Mouse (Mus musculus) spleen, postnatal 10 days (tissue): Measurements from ENCODE around the gene Slc6a17.

Experiments used
- DNase-seq, 2 experiments: peaks; one replicate each; pipeline ENCODE4 v3.0.0; 2021 to 2022; ENCODE audit warnings: low spot score in 2 of 2

Gene Slc6a17

GRCm38 (mm10) chr3:107524547-107524946 is 6.7 kb upstream of the Slc6a17 start:
- no peak for DNase-seq

GRCm38 (mm10) chr3:107520931-107521330 is 3.1 kb upstream of the Slc6a17 start:
- DNase-seq = no peak

- no peak for DNase-seq
Measured at GRCm38 (mm10) chr3:107516776-107517630, 815 bp downstream of the Slc6a17 start.

GRCm38 (mm10) chr3:107515989-107516388 is 1.8 kb downstream of the Slc6a17 start:
- DNase-seq = no peak

GRCm38 (mm10) chr3:107511416-107511815 is 6.4 kb downstream of the Slc6a17 start:
- DNase-seq = no peak

GRCm38 (mm10) chr3:107508696-107509095 is 9.1 kb downstream of the Slc6a17 start:
- no peak for DNase-seq

GRCm38 (mm10) chr3:107507966-107508365 is 9.9 kb downstream of the Slc6a17 start:
- DNase-seq = no peak

- no peak for DNase-seq
Measured at GRCm38 (mm10) chr3:107506531-107506930, 11.3 kb downstream of the Slc6a17 start.

- DNase-seq = no peak
Measured at GRCm38 (mm10) chr3:107505464-107506367, 12.1 kb downstream of the Slc6a17 start.

- DNase-seq = no peak
Measured at GRCm38 (mm10) chr3:107504542-107504941, 13.3 kb downstream of the Slc6a17 start.

GRCm38 (mm10) chr3:107503716-107504115 is 14.1 kb downstream of the Slc6a17 start:
- DNase-seq = no peak

- DNase-seq = no peak
Measured at GRCm38 (mm10) chr3:107501702-107502151, 16.1 kb downstream of the Slc6a17 start.

GRCm38 (mm10) chr3:107500301-107500700 is 17.5 kb downstream of the Slc6a17 start:
- no peak for DNase-seq

GRCm38 (mm10) chr3:107496086-107496850 is 21.6 kb downstream of the Slc6a17 start:
- no peak for DNase-seq

GRCm38 (mm10) chr3:107495524-107495923 is 22.3 kb downstream of the Slc6a17 start:
- no peak for DNase-seq

GRCm38 (mm10) chr3:107491459-107491858 is 26.4 kb downstream of the Slc6a17 start:
- no peak for DNase-seq

GRCm38 (mm10) chr3:107488637-107489036 is 29.2 kb downstream of the Slc6a17 start:
- no peak for DNase-seq

- DNase-seq = no peak
Measured at GRCm38 (mm10) chr3:107483290-107483689, 34.5 kb downstream of the Slc6a17 start.

GRCm38 (mm10) chr3:107480660-107481059 is 37.2 kb downstream of the Slc6a17 start:
- DNase-seq = no peak

- peak; percentile 8 to 33 for DNase-seq
Measured at GRCm38 (mm10) chr3:107472198-107472597, 45.6 kb downstream of the Slc6a17 start.

- no peak for DNase-seq
Measured at GRCm38 (mm10) chr3:107469059-107469458, 48.8 kb downstream of the Slc6a17 start.

- DNase-seq = no peak
Measured at GRCm38 (mm10) chr3:107468106-107468505, 49.7 kb downstream of the Slc6a17 start.
